Mouse (Mus musculus): ENCODE measurements around the gene Cd3d. TPM values are rescaled to one million over a fixed set of nuclear protein-coding genes. Genes with fewer than 3 reads are reported as not detected.

Gene Cd3d
- polyA plus RNA-seq, 1 experiment from 2014 or later: not detected

DNA sequence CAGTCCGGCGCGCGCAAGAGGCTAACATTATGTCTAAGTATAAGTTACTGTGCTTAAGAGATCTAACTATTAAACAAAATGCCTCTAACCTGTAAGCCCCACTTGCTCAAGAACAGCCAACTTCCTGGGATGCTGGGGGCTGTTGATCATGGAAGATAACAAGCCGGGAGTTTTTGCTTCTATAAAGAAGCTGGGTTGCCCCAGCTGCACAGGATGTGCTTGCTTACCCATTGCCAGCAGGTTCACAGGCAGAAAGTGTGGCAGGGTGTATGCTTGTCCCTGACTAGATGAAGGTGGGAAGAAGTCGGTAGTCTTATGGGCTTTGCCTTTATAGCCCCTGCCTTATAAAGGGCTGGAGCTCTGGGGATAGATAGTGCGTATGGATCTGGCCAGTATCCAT is 15.0 kb downstream of the Cd3d start:
- H3K36me3 ChIP-seq: no peaks in the 10 kb centered on the region

DNA sequence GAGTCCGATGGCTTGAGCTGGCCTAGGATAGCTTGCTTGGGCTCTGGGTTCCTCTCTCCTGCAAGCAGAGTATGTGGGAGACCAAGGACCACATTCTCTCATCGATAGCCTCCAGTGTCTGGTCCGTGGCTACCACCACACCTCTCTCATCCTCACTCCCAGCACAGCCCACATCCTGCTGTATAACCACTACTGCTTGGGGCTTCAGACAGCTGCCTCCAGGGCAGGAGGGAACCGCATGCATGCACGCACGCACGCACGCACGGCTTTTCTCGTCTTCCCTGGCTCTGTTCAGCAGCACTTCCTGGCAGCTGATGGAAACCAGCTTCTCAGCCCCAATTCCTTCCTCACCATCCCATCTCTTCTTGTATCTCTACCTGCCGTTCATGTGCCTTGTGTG is 16.6 kb downstream of the Cd3d start:
- peaks cover 10% of the 10 kb centered on the region; the same call in 1 of the 2 replicates for H3K27me3 ChIP-seq
- H3K4me3 ChIP-seq (replicated peaks): no peak overlapping the region
- WGBS: 56% methylated on average over 11 of the region's 11 CpGs
- no peaks in the 10 kb centered on the region for H3K9me3 ChIP-seq (replicated peaks)
- peaks cover 11% of the 10 kb centered on the region; the same call in 1 of the 2 replicates for H3K4me1 ChIP-seq
- H3K27ac ChIP-seq: no peak overlapping the region
- ATAC-seq (replicated peaks; ENCODE audit: low FRiP score): no peak
- H3K9ac ChIP-seq: no peak overlapping the region
- H3K36me3 ChIP-seq: no peaks in the 10 kb centered on the region
- no peak overlapping the region for H3K4me2 ChIP-seq

More for the DNA sequence above, 15.0 kb downstream of the Cd3d start:
- Histone ChIP-seq H3K27ac (no peak overlapping the region), H3K4me3 (replicated peaks) (no peak overlapping the region), H3K9me3 (replicated peaks) (no peaks in the 10 kb centered on the region), H3K9ac (no peak overlapping the region), H3K27me3 (peaks cover 4% of the 10 kb centered on the region; the same call in 1 of the 2 replicates), H3K4me2 (no peak overlapping the region), H3K4me1 (peaks cover 11% of the 10 kb centered on the region; the same call in 1 of the 2 replicates)
- no peak for ATAC-seq (replicated peaks; ENCODE audit: low FRiP score)
- WGBS: 93% methylated on average over 7 of the region's 7 CpGs

DNA sequence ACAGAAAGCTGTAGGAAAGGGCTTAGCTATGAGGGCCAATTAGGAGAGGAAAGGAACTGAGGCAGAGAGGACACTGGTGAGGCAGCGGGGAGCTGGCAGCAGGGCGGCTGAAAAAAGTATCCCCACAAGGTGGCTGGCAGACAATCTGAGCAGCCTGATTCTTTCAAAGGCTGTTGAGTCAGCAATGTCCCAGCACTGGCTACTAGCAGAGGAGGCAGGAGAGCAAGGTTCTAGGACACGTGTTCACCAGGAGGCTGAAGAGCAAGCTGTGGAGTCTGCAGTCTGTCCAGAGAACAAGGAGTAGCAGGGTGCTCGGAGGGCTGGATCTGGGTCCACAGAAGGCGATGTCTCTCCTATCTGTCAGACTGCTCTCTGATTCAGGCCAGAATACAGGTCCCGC is 17.6 kb downstream of the Cd3d start:
- H3K9ac ChIP-seq: no peak overlapping the region
- no peak overlapping the region for H3K4me3 ChIP-seq (replicated peaks)
- WGBS: 67% methylated on average over 6 of the region's 6 CpGs
- peaks cover 11% of the 10 kb centered on the region; the same call in 1 of the 2 replicates for H3K27me3 ChIP-seq
- peaks cover 11% of the 10 kb centered on the region; the same call in 1 of the 2 replicates for H3K4me1 ChIP-seq
- H3K9me3 ChIP-seq (replicated peaks): no peaks in the 10 kb centered on the region
- H3K36me3 ChIP-seq: no peaks in the 10 kb centered on the region
- no peak; the same call in 1 of the 2 replicates for ATAC-seq (replicated peaks; ENCODE audit: low FRiP score)
- H3K27ac ChIP-seq: no peak overlapping the region
- H3K4me2 ChIP-seq: no peak overlapping the region

DNA sequence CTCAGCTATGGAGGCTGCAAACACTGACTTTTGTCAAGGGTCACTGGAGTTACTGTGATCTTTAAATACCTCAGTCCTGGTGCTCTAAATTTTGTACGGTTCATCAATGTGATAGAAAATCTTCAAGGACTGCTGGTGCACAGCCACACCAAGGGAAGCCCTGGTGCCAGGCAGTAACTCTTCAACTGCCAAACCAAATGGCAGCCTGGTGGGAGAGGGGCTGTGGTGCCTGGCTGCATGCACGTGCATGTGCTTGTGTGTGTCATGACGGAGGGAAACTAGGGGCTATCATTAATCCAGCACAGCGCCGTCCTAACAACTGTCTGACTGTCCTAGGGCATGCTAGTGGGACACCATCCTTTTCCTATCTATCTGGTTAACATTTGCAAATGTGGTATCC is 18.2 kb downstream of the Cd3d start:
- Histone ChIP-seq H3K27ac (no peak overlapping the region), H3K27me3 (peaks cover 11% of the 10 kb centered on the region; the same call in 1 of the 2 replicates), H3K4me1 (peaks cover 11% of the 10 kb centered on the region; the same call in 1 of the 2 replicates), H3K4me2 (no peak overlapping the region), H3K4me3 (replicated peaks) (no peak overlapping the region), H3K9ac (no peak overlapping the region), H3K36me3 (no peaks in the 10 kb centered on the region), H3K9me3 (replicated peaks) (no peaks in the 10 kb centered on the region)
- 57% methylated on average over 5 of the region's 5 CpGs for WGBS
- ATAC-seq (replicated peaks; ENCODE audit: low FRiP score): no peak

DNA sequence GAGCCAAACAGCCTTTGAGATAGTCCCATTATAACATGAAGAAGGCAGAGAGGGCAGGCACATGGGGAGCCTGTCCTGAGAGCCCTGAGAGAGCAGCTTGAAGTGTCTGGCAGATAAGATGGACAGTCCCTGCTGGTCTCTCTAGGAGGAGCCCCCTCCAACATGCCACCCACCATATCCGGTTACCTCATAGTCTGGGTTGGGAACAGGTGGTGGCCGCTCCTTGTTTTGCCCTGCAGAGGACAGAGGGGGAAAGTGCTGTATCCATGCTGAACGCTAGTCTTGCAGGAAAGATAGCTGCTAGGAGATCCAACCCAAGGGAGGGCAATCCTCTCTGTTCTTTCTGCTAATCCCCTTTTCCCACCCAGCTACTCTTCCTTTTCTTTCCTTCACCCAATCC is 18.7 kb downstream of the Cd3d start:
- no peak overlapping the region for H3K4me2 ChIP-seq
- H3K36me3 ChIP-seq: no peaks in the 10 kb centered on the region
- H3K4me3 ChIP-seq (replicated peaks): no peak overlapping the region
- no peaks in the 10 kb centered on the region for H3K9me3 ChIP-seq (replicated peaks)
- peaks cover 11% of the 10 kb centered on the region; the same call in 1 of the 2 replicates for H3K27me3 ChIP-seq
- no peak overlapping the region for H3K27ac ChIP-seq
- no peak for ATAC-seq (replicated peaks; ENCODE audit: low FRiP score)
- H3K9ac ChIP-seq: no peak overlapping the region
- H3K4me1 ChIP-seq: peaks cover 11% of the 10 kb centered on the region; the same call in 1 of the 2 replicates
- WGBS: 40% methylated on average over 3 of the region's 3 CpGs

DNA sequence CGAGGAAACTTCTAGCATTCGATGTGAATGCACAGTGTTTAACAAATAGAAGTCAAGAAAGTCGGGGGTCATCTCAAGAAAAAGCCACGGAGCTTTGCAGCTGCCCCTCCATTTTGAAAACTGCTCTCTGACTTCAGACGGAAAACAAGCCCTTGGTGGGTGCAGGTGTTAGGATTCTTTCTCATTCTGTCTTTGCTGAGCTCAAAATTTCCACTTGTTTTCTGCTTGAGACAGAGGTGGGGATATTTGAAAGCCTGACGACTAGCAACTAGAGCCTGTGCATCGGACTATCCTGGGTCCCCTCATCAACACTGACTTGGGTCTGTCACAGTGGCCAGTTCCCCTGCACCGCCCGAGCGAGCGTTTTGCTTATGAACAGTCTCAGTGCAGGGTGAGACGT is 25.8 kb downstream of the Cd3d start:
- 77% methylated on average over 12 of the region's 12 CpGs for WGBS
- no peak overlapping the region for H3K4me2 ChIP-seq
- no peak overlapping the region for H3K27ac ChIP-seq
- no peaks in the 10 kb centered on the region for H3K4me1 ChIP-seq
- ATAC-seq (replicated peaks; ENCODE audit: low FRiP score): no peak
- H3K4me3 ChIP-seq (replicated peaks): no peak overlapping the region
- no peak overlapping the region for H3K9ac ChIP-seq
- H3K9me3 ChIP-seq (replicated peaks): no peaks in the 10 kb centered on the region
- peaks cover 4% of the 10 kb centered on the region; the same call in 1 of the 2 replicates for H3K27me3 ChIP-seq
- H3K36me3 ChIP-seq: no peaks in the 10 kb centered on the region

DNA sequence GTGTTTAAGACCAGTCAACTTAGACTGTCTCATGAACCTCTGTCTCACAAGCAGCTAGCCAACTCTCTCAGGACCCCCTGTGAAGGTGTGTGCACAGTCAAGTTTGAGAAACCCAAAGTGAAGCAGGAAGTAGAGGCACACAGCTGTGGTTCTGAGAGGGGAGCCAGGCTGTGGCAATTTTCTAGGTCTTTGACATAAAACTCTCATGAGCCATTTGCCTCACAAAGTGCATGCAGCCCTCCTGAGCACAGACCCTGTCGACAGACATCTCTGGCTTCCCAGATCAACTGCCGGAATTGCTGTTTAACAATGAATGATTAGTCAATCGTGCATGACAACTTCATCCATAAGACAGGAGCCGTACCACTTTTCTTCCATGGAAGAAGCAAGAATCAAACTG is 26.8 kb downstream of the Cd3d start:
- no peak overlapping the region for H3K9ac ChIP-seq
- H3K36me3 ChIP-seq: no peaks in the 10 kb centered on the region
- no peak for ATAC-seq (replicated peaks; ENCODE audit: low FRiP score)
- H3K4me1 ChIP-seq: no peaks in the 10 kb centered on the region
- H3K4me2 ChIP-seq: no peak overlapping the region
- WGBS: 89% methylated on average over 4 of the region's 4 CpGs
- no peaks in the 10 kb centered on the region; the same call in 1 of the 2 replicates for H3K27me3 ChIP-seq
- H3K27ac ChIP-seq: no peak overlapping the region
- no peak overlapping the region for H3K4me3 ChIP-seq (replicated peaks)
- H3K9me3 ChIP-seq (replicated peaks): no peaks in the 10 kb centered on the region

DNA sequence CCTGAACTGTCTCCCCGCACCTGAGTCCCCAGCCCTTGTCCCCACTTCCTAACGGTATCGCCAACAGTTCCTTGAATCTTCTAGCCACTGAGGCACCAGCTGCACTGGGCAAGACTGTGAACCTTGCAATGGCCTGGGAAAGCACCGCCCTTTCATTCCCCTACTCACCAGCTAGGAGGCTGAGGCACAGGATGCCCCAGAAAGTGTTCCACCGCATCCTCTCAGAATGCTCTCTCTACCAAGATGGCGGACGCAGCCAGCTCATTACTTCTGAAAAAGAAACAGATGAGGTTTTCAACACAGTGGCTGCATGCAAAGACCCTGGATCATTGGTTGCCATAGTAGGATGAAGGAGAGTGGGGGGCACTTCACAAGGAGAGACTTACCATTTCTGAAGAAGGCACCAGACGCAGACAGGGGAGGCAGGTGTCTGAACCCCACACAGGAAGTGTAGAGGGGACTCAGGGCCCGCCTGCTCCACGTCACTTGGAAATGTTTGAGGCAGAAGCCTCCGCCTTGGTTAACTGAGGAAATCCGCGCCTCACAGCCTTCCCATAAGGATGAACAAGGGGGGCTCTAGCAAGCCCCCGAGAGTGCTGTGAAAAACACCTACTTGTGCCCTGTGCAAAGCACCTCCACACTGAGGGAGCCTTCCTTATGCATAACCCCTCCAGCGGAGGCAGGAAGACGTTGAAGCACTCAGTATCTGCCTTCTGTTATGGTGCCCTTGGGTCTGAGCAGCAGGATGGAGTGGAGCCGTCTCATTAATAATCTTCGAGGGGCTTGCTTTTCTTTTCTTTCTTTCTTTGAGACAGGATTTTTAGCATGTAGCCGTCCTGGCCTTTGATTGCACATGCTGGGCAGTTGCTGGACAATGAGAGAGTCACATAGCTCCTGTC is 27.8 kb downstream of the Cd3d start, which contains the start of gene Cd3e:
Cd3e (minus strand) TSS at position 448 of the 899 bp plus-strand sequence.
- H3K27ac ChIP-seq: no peak within 1 kb of the TSS
- H3K27me3 ChIP-seq: no peaks in the 10 kb centered on the region; the same call in 1 of the 2 replicates
- no peak within 1 kb of the TSS for H3K4me3 ChIP-seq (replicated peaks)
- no peaks in the 10 kb centered on the region for H3K36me3 ChIP-seq
- 86% methylated on average over 19 of the region's 19 CpGs for WGBS
- H3K4me1 ChIP-seq: no peaks in the 10 kb centered on the region
- ATAC-seq (replicated peaks; ENCODE audit: low FRiP score): no peak
- no peak within 1 kb of the TSS for H3K9ac ChIP-seq
- H3K4me2 ChIP-seq: no peak within 1 kb of the TSS
- H3K9me3 ChIP-seq (replicated peaks): no peaks in the 10 kb centered on the region

DNA sequence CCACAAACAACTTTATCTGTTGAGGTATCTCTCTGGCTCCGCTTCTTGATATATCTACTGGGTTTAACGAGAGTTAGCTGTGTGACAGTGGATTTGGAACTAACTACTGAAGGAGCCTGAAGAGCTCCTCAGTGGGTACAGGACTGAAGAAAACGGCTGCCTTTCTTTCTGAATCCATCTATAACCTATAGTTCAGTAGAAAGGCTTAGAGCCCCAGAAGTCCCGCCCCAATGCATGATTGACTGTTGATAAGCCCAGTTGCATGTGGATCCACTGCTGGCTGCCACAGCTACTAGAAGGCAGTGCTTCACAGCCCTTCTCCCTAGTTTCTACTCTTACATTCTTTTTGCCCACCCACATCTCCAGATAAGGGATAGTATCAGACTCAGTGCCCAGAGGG is 28.9 kb downstream of the Cd3d start:
- Histone ChIP-seq H3K9me3 (replicated peaks) (no peaks in the 10 kb centered on the region), H3K4me3 (replicated peaks) (no peak overlapping the region), H3K9ac (no peak overlapping the region), H3K36me3 (no peaks in the 10 kb centered on the region), H3K4me2 (no peak overlapping the region), H3K27ac (no peak overlapping the region), H3K27me3 (no peaks in the 10 kb centered on the region; the same call in 1 of the 2 replicates), H3K4me1 (no peaks in the 10 kb centered on the region)
- WGBS: 72% methylated on average over 4 of the region's 4 CpGs
- no peak for ATAC-seq (replicated peaks; ENCODE audit: low FRiP score)

DNA sequence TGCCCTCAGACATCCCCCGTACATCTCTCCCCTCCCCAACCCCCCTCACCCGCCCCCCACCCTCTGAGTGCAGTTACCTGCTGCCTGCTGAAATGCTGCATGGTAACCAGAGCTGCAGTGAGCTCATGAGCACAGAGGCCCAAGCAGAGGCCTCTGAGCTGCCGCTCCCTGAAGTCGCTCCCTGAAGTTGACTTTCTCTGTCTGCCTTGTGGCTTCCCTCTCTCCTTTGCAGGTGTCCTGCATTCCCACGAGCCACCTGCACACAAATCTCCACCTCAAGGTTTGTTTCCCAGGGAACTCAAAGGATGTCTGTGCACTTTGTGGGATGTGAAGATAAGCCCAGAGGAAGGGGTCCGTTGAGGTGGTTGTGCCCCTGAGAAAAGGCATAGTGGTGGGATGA is 29.7 kb downstream of the Cd3d start:
- 32% methylated on average over 6 of the region's 6 CpGs for WGBS
- no peaks in the 10 kb centered on the region for H3K36me3 ChIP-seq
- no peaks in the 10 kb centered on the region for H3K9me3 ChIP-seq (replicated peaks)
- H3K4me1 ChIP-seq: no peaks in the 10 kb centered on the region
- no peak overlapping the region for H3K4me3 ChIP-seq (replicated peaks)
- no peak overlapping the region for H3K27ac ChIP-seq
- H3K27me3 ChIP-seq: no peaks in the 10 kb centered on the region; the same call in 1 of the 2 replicates
- H3K9ac ChIP-seq: no peak overlapping the region
- H3K4me2 ChIP-seq: no peak overlapping the region
- ATAC-seq (replicated peaks; ENCODE audit: low FRiP score): no peak

DNA sequence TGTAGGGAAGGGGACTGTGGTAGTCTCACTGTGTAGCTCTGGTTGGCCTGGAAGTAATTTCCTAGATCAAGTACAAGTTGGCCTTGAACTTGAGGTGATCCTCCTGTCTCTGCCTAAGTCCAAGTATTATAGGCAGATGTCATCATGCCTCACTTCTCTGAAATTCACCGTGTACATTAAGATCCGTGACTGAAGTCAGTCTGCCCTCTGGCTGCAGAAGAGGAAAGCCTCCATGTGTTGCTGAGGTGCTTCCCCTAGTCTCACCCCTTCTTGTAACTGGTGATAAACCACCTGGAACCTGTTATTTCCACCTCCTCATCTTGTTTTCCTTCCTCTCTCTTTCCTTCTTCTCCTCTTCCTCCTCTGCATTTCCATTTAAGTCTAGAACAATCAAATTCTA is 33.3 kb downstream of the Cd3d start:
- WGBS: 43% methylated on average over 2 of the region's 2 CpGs
- Histone ChIP-seq H3K27ac (no peak overlapping the region), H3K9me3 (replicated peaks) (no peaks in the 10 kb centered on the region), H3K27me3 (no peaks in the 10 kb centered on the region), H3K4me1 (no peaks in the 10 kb centered on the region), H3K36me3 (no peaks in the 10 kb centered on the region), H3K4me2 (no peak overlapping the region), H3K4me3 (replicated peaks) (no peak overlapping the region), H3K9ac (no peak overlapping the region)
- no peak for ATAC-seq (replicated peaks; ENCODE audit: low FRiP score)

DNA sequence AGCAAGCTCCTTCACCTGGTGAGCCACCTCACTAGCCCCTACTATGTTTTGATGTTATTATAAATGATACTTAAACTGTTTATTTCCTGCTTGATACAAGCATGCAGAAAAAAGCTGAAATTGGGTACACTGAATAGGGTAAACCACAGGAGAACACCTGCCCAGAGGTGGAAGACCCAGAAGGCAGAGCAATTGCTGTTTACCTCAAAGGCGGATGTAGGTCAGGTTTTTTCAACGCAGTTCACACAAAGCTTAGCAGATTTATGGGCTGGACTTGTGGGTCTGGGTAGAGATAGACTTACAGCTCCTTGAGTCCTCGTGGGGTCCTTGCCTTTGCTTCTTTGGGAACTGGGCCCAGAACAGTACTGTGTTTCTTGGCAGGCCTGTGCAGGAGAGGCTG is 34.3 kb downstream of the Cd3d start:
- Histone ChIP-seq H3K27me3 (no peaks in the 10 kb centered on the region), H3K4me1 (no peaks in the 10 kb centered on the region), H3K9ac (no peak overlapping the region), H3K36me3 (no peaks in the 10 kb centered on the region), H3K4me2 (no peak overlapping the region), H3K4me3 (replicated peaks) (no peak overlapping the region), H3K27ac (no peak overlapping the region), H3K9me3 (replicated peaks) (no peaks in the 10 kb centered on the region)
- whole genome bisulfite sequencing: 52% methylated on average over 3 of the region's 3 CpGs
- no peak for ATAC-seq (replicated peaks; ENCODE audit: low FRiP score)
